Mouse (Mus musculus) hindbrain, postnatal 0 days (tissue): Measurements from ENCODE around the gene Bpifb9b. TPM values are rescaled to one million over a fixed set of nuclear protein-coding genes. Genes with fewer than 3 reads are reported as not detected.
"Not testable (repeated sequence)": the region's sequence is repeated elsewhere in the genome, so short reads cannot be mapped to it uniquely, and the experiment has no call there.

Experiments used
- ATAC-seq: fragments of 200-750 bp; cut with Nextera tagmentation; 2 replicates; pipeline ENCODE4 v1.8.0; 2017; ENCODE audit warnings: mild to moderate bottlenecking, moderate TSS enrichment, moderate library complexity
- DNase-seq: peaks from one replicate; pipeline ENCODE4 v3.0.0-alpha.2; 2015; ENCODE audit warnings: low spot score
- H3K27ac ChIP-seq: fragments of 300-500 bp; sonication (generic); 2 replicates; pipeline ENCODE4 v1.5.1; 2014; ENCODE audit warnings: mild to moderate bottlenecking
- H3K27me3 ChIP-seq: fragments of 300-500 bp; sonication (generic); 2 replicates; pipeline ENCODE4 v1.6.1; 2014; ENCODE audit warnings: low read length, mixed read lengths; ENCODE audit not compliant: insufficient read depth
- H3K36me3 ChIP-seq: fragments of 300-500 bp; sonication (generic); 2 replicates; pipeline ENCODE4 v1.6.1; 2014; ENCODE audit warnings: low read length, mixed read lengths; ENCODE audit not compliant: insufficient read depth
- H3K4me1 ChIP-seq: fragments of 300-500 bp; sonication (generic); 2 replicates; pipeline ENCODE4 v1.6.1; 2014; ENCODE audit warnings: antibody characterized with exemption, low read length, mixed read lengths; ENCODE audit not compliant: insufficient read depth
- H3K4me2 ChIP-seq: fragments of 300-500 bp; sonication (generic); 2 replicates; pipeline ENCODE4 v1.6.1; 2014; ENCODE audit warnings: low read depth, mild to moderate bottlenecking, low read length, moderate library complexity, mixed read lengths
- H3K4me3 ChIP-seq: fragments of 300-500 bp; sonication (generic); 2 replicates; pipeline ENCODE4 v1.5.1; 2014; ENCODE audit warnings: low read length
- H3K9ac ChIP-seq: fragments of 300-500 bp; sonication (generic); replicated peaks from 2 replicates; pipeline ENCODE4 v1.6.1; 2014; ENCODE audit warnings: mild to moderate bottlenecking, low read length, moderate library complexity, mixed read lengths
- H3K9me3 ChIP-seq: fragments of 300-500 bp; sonication (generic); 2 replicates; pipeline ENCODE4 v1.6.1; 2016; ENCODE audit warnings: low read length, mixed read lengths
- CTCF ChIP-seq: IDR thresholded peaks from 2 replicates; pipeline ENCODE4 v1.5.1; 2016; ENCODE audit warnings: antibody characterized with exemption, control low read depth, low read depth
- WGBS: fragments of 180-500 bp; shearing (Covaris S2); extraction: QIAGEN DNeasy Blood & Tissue Kit; methylation state at CpG from one replicate; pipeline ENCODE4 v1.1.7; 2014; 5-methylcytosine and 5-hydroxymethylcytosine counted together
- polyA plus RNA-seq: library from polyadenylated mRNA; unstranded; fragments of >200 nt; fragmentation: Nextera tagmentation; extraction: Ambion mirVana; gene quantifications from 2 replicates; pipeline ENCODE4 v1.2.1, GENCODE M21; 2015
- total RNA-seq: library from RNA; depleted of rRNA; stranded (reverse); fragments of >200 nt; gene quantifications from 2 replicates; pipeline ENCODE4 v1.2.3, GENCODE M21; 2014

The Bpifb9b gene
- total and polyA plus RNA-seq, 2 experiments from 2014 or later, result 0.29 to 0.68 TPM

- Histone ChIP-seq H3K27me3 (no peaks in the 10 kb centered on the region), H3K4me3 (no peak overlapping the region), H3K4me2 (no peak overlapping the region), H3K9ac (no peak overlapping the region), H3K9me3 (no peaks in the 10 kb centered on the region), H3K36me3 (no peaks in the 10 kb centered on the region), H3K27ac (no peak overlapping the region), H3K4me1 (no peaks in the 10 kb centered on the region)
- DNase-seq, result no peak
- 82% methylated on average over 3 of the region's 3 CpGs for WGBS
- ATAC-seq, result no peak
- no peak for TF ChIP-seq CTCF
Measured at GRCm38 (mm10) chr2:154301763-154302162, 5.3 kb upstream of the Bpifb9b start.

- not testable (repeated sequence) for H3K27me3 ChIP-seq, H3K9me3 ChIP-seq, H3K4me1 ChIP-seq, H3K4me2 ChIP-seq, DNase-seq, H3K36me3 ChIP-seq, ATAC-seq, H3K9ac ChIP-seq, H3K27ac ChIP-seq, H3K4me3 ChIP-seq
- WGBS, result 100% methylated on average over 1 of the region's 3 CpGs
Measured at GRCm38 (mm10) chr2:154304604-154305003, 2.4 kb upstream of the Bpifb9b start.

- not testable (repeated sequence) for H3K4me1 ChIP-seq, H3K4me2 ChIP-seq, H3K36me3 ChIP-seq, H3K9me3 ChIP-seq, H3K9ac ChIP-seq, ATAC-seq, H3K4me3 ChIP-seq, H3K27ac ChIP-seq, DNase-seq, H3K27me3 ChIP-seq
- 79% methylated on average over 5 of the region's 5 CpGs for WGBS
Measured at GRCm38 (mm10) chr2:154313771-154314170, 6.7 kb downstream of the Bpifb9b start.

- H3K4me3 ChIP-seq, result no peak overlapping the region
- DNase-seq, result no peak
- no peaks in the 10 kb centered on the region for H3K9me3 ChIP-seq
- no peak overlapping the region for H3K27ac ChIP-seq
- H3K4me2 ChIP-seq, result no peak overlapping the region
- 86% methylated on average over 3 of the region's 3 CpGs for WGBS
- H3K9ac ChIP-seq, result no peak overlapping the region
- no peaks in the 10 kb centered on the region for H3K4me1 ChIP-seq
- H3K36me3 ChIP-seq, result no peaks in the 10 kb centered on the region
- H3K27me3 ChIP-seq, result no peaks in the 10 kb centered on the region
- no peak for TF ChIP-seq CTCF
- no peak for ATAC-seq
Measured at GRCm38 (mm10) chr2:154326852-154327251, 19.8 kb downstream of the Bpifb9b start.

GRCm38 (mm10) chr2:154335572-154335971, 28.5 kb downstream of the Bpifb9b start:
- no peak overlapping the region for H3K9ac ChIP-seq
- WGBS, result 86% methylated on average over 4 of the region's 4 CpGs
- no peak overlapping the region for H3K4me3 ChIP-seq
- no peak overlapping the region for H3K4me2 ChIP-seq
- TF ChIP-seq CTCF, result no peak
- no peak overlapping the region for H3K27ac ChIP-seq
- H3K27me3 ChIP-seq, result no peaks in the 10 kb centered on the region
- no peak for DNase-seq
- ATAC-seq, result no peak
- peaks cover 8% of the 10 kb centered on the region; the same call in 1 of the 2 replicates for H3K36me3 ChIP-seq
- H3K9me3 ChIP-seq, result no peaks in the 10 kb centered on the region
- H3K4me1 ChIP-seq, result no peaks in the 10 kb centered on the region

- H3K27me3 ChIP-seq, result no peaks in the 10 kb centered on the region
- no peak overlapping the region for H3K27ac ChIP-seq
- no peak for DNase-seq
- no peak for TF ChIP-seq CTCF
- 81% methylated on average over 1 of the region's 1 CpGs for WGBS
- ATAC-seq, result no peak
- no peak overlapping the region for H3K9ac ChIP-seq
- peaks cover 17% of the 10 kb centered on the region; the same call in 1 of the 2 replicates for H3K36me3 ChIP-seq
- no peaks in the 10 kb centered on the region for H3K9me3 ChIP-seq
- no peak overlapping the region for H3K4me3 ChIP-seq
- no peaks in the 10 kb centered on the region for H3K4me1 ChIP-seq
- no peak overlapping the region for H3K4me2 ChIP-seq
Measured at GRCm38 (mm10) chr2:154338161-154338560, 31.1 kb downstream of the Bpifb9b start.

GRCm38 (mm10) chr2:154339356-154339755, 32.3 kb downstream of the Bpifb9b start:
- H3K4me1 ChIP-seq, result no peaks in the 10 kb centered on the region
- H3K4me2 ChIP-seq, result no peak overlapping the region

More at GRCm38 (mm10) chr2:154339356-154339755, 32.3 kb downstream of the Bpifb9b start:
- Histone ChIP-seq H3K27me3 (no peaks in the 10 kb centered on the region), H3K36me3 (peaks cover 22% of the 10 kb centered on the region), H3K9ac (no peak overlapping the region), H3K27ac (no peak overlapping the region), H3K9me3 (no peaks in the 10 kb centered on the region), H3K4me3 (no peak overlapping the region)
- ATAC-seq (no peak), DNase-seq (no peak)
- 86% methylated on average over 2 of the region's 2 CpGs for WGBS
- TF ChIP-seq CTCF, result no peak
